Mouse (Mus musculus): ENCODE data around the gene Rcsd1.

Gene Rcsd1

GRCm38 (mm10) chr1:165717711-165718542 is 8.4 kb upstream of the Rcsd1 start:
- DNase-seq (ENCODE audit: low spot score), result no peak

- DNase-seq (ENCODE audit: low spot score), result no peak
These were observed 6.9 kb upstream of the Rcsd1 start for GRCm38 (mm10) chr1:165716426-165716825.

- DNase-seq (ENCODE audit: low spot score), result no peak
These were observed 4.2 kb upstream of the Rcsd1 start for GRCm38 (mm10) chr1:165713798-165714197.

- DNase-seq (ENCODE audit: low spot score), result no peak
These were observed 2.4 kb upstream of the Rcsd1 start for GRCm38 (mm10) chr1:165711914-165712313.

GRCm38 (mm10) chr1:165708686-165709380 is 724 bp downstream of the Rcsd1 start:
- no peak for DNase-seq (ENCODE audit: low spot score)

GRCm38 (mm10) chr1:165707640-165708322 is 1.8 kb downstream of the Rcsd1 start:
- DNase-seq (ENCODE audit: low spot score), result peak; percentile 49

GRCm38 (mm10) chr1:165707241-165707639 is 2.3 kb downstream of the Rcsd1 start:
- DNase-seq (ENCODE audit: low spot score), result no peak

GRCm38 (mm10) chr1:165706492-165706891 is 3.1 kb downstream of the Rcsd1 start:
- DNase-seq (ENCODE audit: low spot score), result no peak

- no peak for DNase-seq (ENCODE audit: low spot score)
These were observed 3.6 kb downstream of the Rcsd1 start for GRCm38 (mm10) chr1:165705868-165706348.

GRCm38 (mm10) chr1:165705368-165705767 is 4.2 kb downstream of the Rcsd1 start:
- DNase-seq (ENCODE audit: low spot score), result no peak

GRCm38 (mm10) chr1:165704841-165705240 is 4.7 kb downstream of the Rcsd1 start:
- DNase-seq (ENCODE audit: low spot score), result no peak

- no peak for DNase-seq (ENCODE audit: low spot score)
These were observed 7.1 kb downstream of the Rcsd1 start for GRCm38 (mm10) chr1:165702221-165703031.

GRCm38 (mm10) chr1:165701562-165701961 is 8.0 kb downstream of the Rcsd1 start:
- DNase-seq (ENCODE audit: low spot score), result no peak

GRCm38 (mm10) chr1:165700933-165701518 is 8.5 kb downstream of the Rcsd1 start:
- no peak for DNase-seq (ENCODE audit: low spot score)

- DNase-seq (ENCODE audit: low spot score), result no peak
These were observed 9.2 kb downstream of the Rcsd1 start for GRCm38 (mm10) chr1:165700376-165700815.

GRCm38 (mm10) chr1:165697701-165698100 is 11.9 kb downstream of the Rcsd1 start:
- DNase-seq (ENCODE audit: low spot score), result no peak

- DNase-seq (ENCODE audit: low spot score), result no peak
These were observed 12.7 kb downstream of the Rcsd1 start for GRCm38 (mm10) chr1:165696870-165697269.

- DNase-seq (ENCODE audit: low spot score), result no peak
These were observed 13.5 kb downstream of the Rcsd1 start for GRCm38 (mm10) chr1:165696040-165696439.

GRCm38 (mm10) chr1:165695392-165696014 is 14.1 kb downstream of the Rcsd1 start:
- DNase-seq (ENCODE audit: low spot score), result no peak

GRCm38 (mm10) chr1:165693856-165694255 is 15.7 kb downstream of the Rcsd1 start:
- no peak for DNase-seq (ENCODE audit: low spot score)

GRCm38 (mm10) chr1:165691516-165691915 is 18.0 kb downstream of the Rcsd1 start:
- DNase-seq (ENCODE audit: low spot score), result no peak

Measured in ovary, postnatal 10 days (tissue).